Mouse (Mus musculus): ENCODE results near the gene Igfbp1.

- no peak for TF ChIP-seq POLR2A (IDR thresholded peaks at IDR 0.05; ENCODE audit: low read depth, low read length)
- no peak for TF ChIP-seq CTCF (IDR thresholded peaks at IDR 0.05; ENCODE audit: extremely low read depth, insufficient read depth, insufficient read length, insufficient replicate concordance)
Measured at GRCm38 (mm10) chr11:7156427-7156826, 41.2 kb upstream of the Igfbp1 start.

Measured in spleen, adult 2 months (tissue).